Mouse (Mus musculus) gastrocnemius, adult 2 months (tissue): Measurements from ENCODE around the gene Gsta1. TPM values are rescaled to one million over a fixed set of nuclear protein-coding genes. Genes with fewer than 3 reads are reported as not detected.

Experiments
- total RNA-seq, 2 experiments: library from RNA; stranded (reverse); gene quantifications; 2 replicates each; pipeline ENCODE4 v1.2.3; 2021

Gsta1 gene
- total RNA-seq, 2 experiments from 2014 or later, result 0.33 TPM; not detected in 1

Other genes with a start within 250 kb of the Gsta1 start
- not detected for gene Gcm1, start 178.7 kb upstream of the Gsta1 start, total RNA-seq
- gene Fbxo9, start 121.6 kb upstream of the Gsta1 start, total RNA-seq, result 10 to 100 TPM; 43.3 to 49.0 TPM
- gene Ick, start 121.5 kb upstream of the Gsta1 start, total RNA-seq, result 1 to 10 TPM; 5.0 to 6.4 TPM
- gene Gsta4, start 47.9 kb upstream of the Gsta1 start, total RNA-seq, result 10 to 100 TPM; 10.3 to 22.8 TPM
- not detected for gene Gm3776, start 26.5 kb downstream of the Gsta1 start, total RNA-seq
- gene Gm10639, start 59.3 kb downstream of the Gsta1 start, total RNA-seq, result not detected
- gene Omt2a, start 84.1 kb downstream of the Gsta1 start, total RNA-seq, result not detected
- not detected for gene Omt2b, start 96.9 kb downstream of the Gsta1 start, total RNA-seq
- gene Gsta2, start 125.1 kb downstream of the Gsta1 start, total RNA-seq, result not detected
- not detected for gene Dppa5a, start 137.5 kb downstream of the Gsta1 start, total RNA-seq
- not detected for gene Ooep, start 148.1 kb downstream of the Gsta1 start, total RNA-seq
- gene Ddx43, start 165.1 kb downstream of the Gsta1 start, total RNA-seq, result not detected
- gene Cgas, start 212.6 kb downstream of the Gsta1 start, total RNA-seq, result under 1 TPM; 0.08 to 0.11 TPM
- gene Mto1, start 217.6 kb downstream of the Gsta1 start, total RNA-seq, result 10 to 100 TPM; 19.8 to 22.0 TPM
- not detected for gene Gm17324, start 218.1 kb downstream of the Gsta1 start, total RNA-seq